20 mouse cellular contexts compared by ENCODE assay signal in the genomic region with DNA sequence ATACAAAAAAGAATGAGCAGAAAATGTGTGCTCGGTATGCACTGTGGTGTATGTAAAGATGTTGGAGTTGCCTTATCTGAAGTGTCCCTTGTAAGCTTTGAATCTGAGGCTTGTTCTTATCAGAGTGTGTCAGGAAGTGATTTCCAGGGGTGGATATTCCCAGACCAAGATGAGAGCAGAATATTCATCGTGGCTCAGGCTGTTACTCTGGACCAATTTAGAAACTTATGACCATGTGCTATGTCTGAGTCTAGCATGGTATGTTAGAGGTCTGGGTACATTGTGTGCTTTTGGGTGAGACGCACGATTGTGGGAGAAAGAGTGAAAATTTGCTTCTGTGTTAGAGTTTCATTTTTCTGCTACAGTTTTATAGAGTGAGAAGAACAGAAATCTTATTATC. TPM values are rescaled to one million over a fixed set of nuclear protein-coding genes. Genes with fewer than 3 reads are reported as not detected.
A peak's percentile ranks its signal among the peaks of the same experiment; 100 is the strongest.
DNase-seq lines count a peak whose midpoint lies in the region; ATAC-seq and TF ChIP-seq lines count a peak whose summit lies in the region.
"Not testable (repeated sequence)": the region's sequence is repeated elsewhere in the genome, so short reads cannot be mapped to it uniquely, and the experiment has no call there.
"Had no signal": no experiment of that assay in that cellular context is flagged by ENCODE, and none has a peak within 500 bp of the region (broad histone marks: within the 10 kb centered on the region; RNA-seq: fewer than 3 reads in every experiment).

No protein-coding gene starts in this region.

- not testable (repeated sequence) for H3K9me3 ChIP-seq in forebrain, postnatal 0 days (ENCODE audit: low read length)

- not testable (repeated sequence) for DNase-seq in forebrain, postnatal 0 days

- H3K4me1 ChIP-seq in forebrain, postnatal 0 days (ENCODE audit: insufficient read depth) = not testable (repeated sequence)

- peak; percentile 60; the same call in 1 of the 2 replicates for ATAC-seq in forebrain, postnatal 0 days
- ATAC-seq in frontal cortex, adult (ENCODE audit: low TSS enrichment) = peak; percentile 84

- H3K36me3 ChIP-seq in forebrain, postnatal 0 days (ENCODE audit: insufficient read depth) = not testable (repeated sequence)

- not testable (repeated sequence) for H3K27me3 ChIP-seq in forebrain, postnatal 0 days (ENCODE audit: insufficient read depth, low read length)

- not testable (repeated sequence) for H3K27ac ChIP-seq in forebrain, postnatal 0 days (ENCODE audit: low read depth, low read length)

- not testable (repeated sequence) for H3K4me2 ChIP-seq in forebrain, postnatal 0 days (ENCODE audit: low read depth)

- H3K9ac ChIP-seq in forebrain, postnatal 0 days = not testable (repeated sequence)

- TF ChIP-seq CTCF in forebrain, postnatal 0 days (IDR thresholded peaks at IDR 0.05; ENCODE audit: low read depth) = not testable (repeated sequence)

- not testable (repeated sequence) for H3K4me3 ChIP-seq in forebrain, postnatal 0 days (ENCODE audit: low read depth, low read length)

- WGBS in forebrain, postnatal 0 days = no CpG with 5 or more reads among the region's 4 CpGs

RNA-seq across cellular contexts. Expression of gene Olfr1270, which starts 33.2 kb away (rescaled TPM):
- total RNA-seq in forebrain, postnatal 0 days (2014; rRNA removed) = not detected in 2 replicates
- polyA plus RNA-seq in forebrain, postnatal 0 days (2015; fragmentation: Nextera tagmentation; extraction: Ambion mirVana) = not detected in 2 replicates
- total RNA-seq: adrenal gland, adult 18-20 months; adrenal gland, adult 2 months; adrenal gland, adult 8-10 months; adrenal gland, postnatal 10 days; adrenal gland, postnatal 14 days; adrenal gland, postnatal 25 days; adrenal gland, postnatal 36 days; adrenal gland, postnatal 4 days; CH12.LX; ES-E14; MEL had no signal
- polyA plus RNA-seq: activated CD4-positive, CD25-positive, alpha-beta regulatory T cell, adult 4 months; adrenal gland, adult 2 months; brain, embryonic 14.5 days; C2C12; CD4-positive, CD25-positive, alpha-beta regulatory T cell, adult 4 months; cerebellum, adult 2 months; G1E; Patski had no signal

RNA-seq across cellular contexts. Expression of gene Olfr1506, which starts 38.2 kb away (rescaled TPM):
- total RNA-seq in forebrain, postnatal 0 days (2014; rRNA removed) = not detected in 2 replicates
- not detected in 2 replicates for polyA plus RNA-seq in forebrain, postnatal 0 days (2015; fragmentation: Nextera tagmentation; extraction: Ambion mirVana)
- total RNA-seq: adrenal gland, adult 2 months; adrenal gland, postnatal 10 days; adrenal gland, postnatal 14 days; adrenal gland, postnatal 25 days; adrenal gland, postnatal 36 days; CH12.LX; G1E; MEL had no signal
- polyA plus RNA-seq: activated CD4-positive, CD25-positive, alpha-beta regulatory T cell, adult 4 months; adrenal gland, adult 2 months; brain, embryonic 14.5 days; C2C12; CD4-positive, CD25-positive, alpha-beta regulatory T cell, adult 4 months; cerebellum, adult 2 months; G1E; Patski had no signal

RNA-seq across cellular contexts. Expression of gene Olfr32, which starts 44.0 kb away (rescaled TPM):
- total RNA-seq in forebrain, postnatal 0 days (2014; rRNA removed) = not detected in 2 replicates
- not detected in 2 replicates for polyA plus RNA-seq in forebrain, postnatal 0 days (2015; fragmentation: Nextera tagmentation; extraction: Ambion mirVana)
- total RNA-seq: adrenal gland, adult 18-20 months; adrenal gland, adult 2 months; adrenal gland, adult 8-10 months; adrenal gland, postnatal 10 days; adrenal gland, postnatal 14 days; adrenal gland, postnatal 25 days; adrenal gland, postnatal 36 days; adrenal gland, postnatal 4 days; CH12.LX; ES-E14; MEL had no signal
- polyA plus RNA-seq: activated CD4-positive, CD25-positive, alpha-beta regulatory T cell, adult 4 months; adrenal gland, adult 2 months; brain, embryonic 14.5 days; C2C12; CD4-positive, CD25-positive, alpha-beta regulatory T cell, adult 4 months; cerebellum, adult 2 months; G1E; Patski had no signal
